ENCODE assay signal across 18 mouse cellular contexts in genomic region chr19:32032881-32033280, GRCm38 (mm10).
"Had no signal": no experiment of that assay in that cellular context is flagged by ENCODE, and none has a peak within 500 bp of the region (broad histone marks: within the 10 kb centered on the region; RNA-seq: fewer than 3 reads in every experiment).

No protein-coding gene starts in this region.

- DNase-seq: kidney, adult 2 months; kidney, postnatal 14 days; lung, embryonic 14.5 days; lung, postnatal 10 days; lung, postnatal 4 days; midbrain, embryonic 14.5 days; right cerebral cortex, adult 18-20 months; right cerebral cortex, postnatal 25 days; spleen, adult 18-20 months; thymus, adult 18-20 months; thymus, postnatal 14 days had no signal

- H3K4me3 ChIP-seq: kidney, embryonic 15.5 days; left cerebral cortex, adult 2 months; limb, embryonic 15.5 days; liver, embryonic 12.5 days; midbrain, embryonic 10.5 days; myocyte; neural tube, embryonic 15.5 days had no signal

- H3K27ac ChIP-seq: kidney, embryonic 15.5 days; left cerebral cortex, adult 2 months; limb, embryonic 15.5 days; liver, embryonic 12.5 days; midbrain, embryonic 10.5 days; neural tube, embryonic 15.5 days had no signal

- H3K4me1 ChIP-seq: kidney, embryonic 15.5 days; limb, embryonic 15.5 days; liver, embryonic 12.5 days; midbrain, embryonic 10.5 days; neural tube, embryonic 15.5 days had no signal
